Mouse (Mus musculus): ENCODE measurements around the gene Rack1. TPM values are rescaled to one million over a fixed set of nuclear protein-coding genes. Genes with fewer than 3 reads are reported as not detected.
"Not testable (repeated sequence)": the region's sequence is repeated elsewhere in the genome, so short reads cannot be mapped to it uniquely, and the experiment has no call there.

Gene Rack1
- polyA plus RNA-seq, 2 experiments = 674 to 1,100 TPM

DNA sequence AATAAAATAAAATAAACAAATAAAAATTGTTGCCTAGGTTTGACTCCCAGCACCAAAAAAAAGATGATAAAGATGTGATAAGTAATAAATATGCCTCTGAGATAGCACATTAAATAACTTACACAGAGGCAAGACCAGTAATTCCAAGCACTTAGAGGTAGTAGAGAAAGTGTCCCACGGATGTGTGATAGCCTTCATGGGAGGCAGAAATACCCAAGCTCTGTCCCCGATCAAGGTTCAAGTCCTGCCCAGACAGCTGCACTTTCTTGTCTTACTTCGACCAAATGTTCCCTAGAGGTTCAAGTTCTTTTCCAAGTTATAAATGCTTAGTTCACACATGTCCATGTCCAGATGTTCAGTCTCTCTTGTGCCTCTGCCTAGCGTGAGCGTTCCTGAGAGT is 10.9 kb upstream of the Rack1 start:
- Histone ChIP-seq H3K27me3 (ENCODE audit: control insufficient read depth, insufficient read depth, low read length) (no peaks in the 10 kb centered on the region), H3K9me3 (ENCODE audit: control insufficient read depth, low read length) (no peaks in the 10 kb centered on the region), H3K4me3 (ENCODE audit: insufficient read depth in 1 of 2, low read depth in 2 of 2, low read length in 2 of 2) (no peak overlapping the region), H3K27ac (no peak overlapping the region), H3K4me1 (replicated peaks; ENCODE audit: control insufficient read depth in 2 of 2, insufficient read depth in 2 of 2, low read length in 1 of 2) (peaks cover 0 to 13% of the 10 kb centered on the region in 2 experiments; a peak in 2 of 4 replicates), H3K9ac (replicated peaks) (no peak overlapping the region), H3K4me2 (ENCODE audit: low read depth) (peak overlapping the region; percentile 77; the same call in 1 of the 2 replicates), H3K36me3 (replicated peaks; ENCODE audit: control insufficient read depth, insufficient read depth, low read depth) (no peaks in the 10 kb centered on the region)
- ATAC-seq (ENCODE audit: insufficient read depth) (no peak), DNase-seq (ENCODE audit: low read depth in 3 of 3, low spot score in 3 of 3) (no peak)
- no peak for TF ChIP-seq CTCF (IDR thresholded peaks at IDR 0.05; ENCODE audit: low read depth)
- no peak for TF ChIP-seq EP300 (IDR thresholded peaks at IDR 0.05; ENCODE audit: low read depth)
- 71% methylated on average over 5 of the region's 5 CpGs for WGBS (ENCODE audit: insufficient replicate concordance)

DNA sequence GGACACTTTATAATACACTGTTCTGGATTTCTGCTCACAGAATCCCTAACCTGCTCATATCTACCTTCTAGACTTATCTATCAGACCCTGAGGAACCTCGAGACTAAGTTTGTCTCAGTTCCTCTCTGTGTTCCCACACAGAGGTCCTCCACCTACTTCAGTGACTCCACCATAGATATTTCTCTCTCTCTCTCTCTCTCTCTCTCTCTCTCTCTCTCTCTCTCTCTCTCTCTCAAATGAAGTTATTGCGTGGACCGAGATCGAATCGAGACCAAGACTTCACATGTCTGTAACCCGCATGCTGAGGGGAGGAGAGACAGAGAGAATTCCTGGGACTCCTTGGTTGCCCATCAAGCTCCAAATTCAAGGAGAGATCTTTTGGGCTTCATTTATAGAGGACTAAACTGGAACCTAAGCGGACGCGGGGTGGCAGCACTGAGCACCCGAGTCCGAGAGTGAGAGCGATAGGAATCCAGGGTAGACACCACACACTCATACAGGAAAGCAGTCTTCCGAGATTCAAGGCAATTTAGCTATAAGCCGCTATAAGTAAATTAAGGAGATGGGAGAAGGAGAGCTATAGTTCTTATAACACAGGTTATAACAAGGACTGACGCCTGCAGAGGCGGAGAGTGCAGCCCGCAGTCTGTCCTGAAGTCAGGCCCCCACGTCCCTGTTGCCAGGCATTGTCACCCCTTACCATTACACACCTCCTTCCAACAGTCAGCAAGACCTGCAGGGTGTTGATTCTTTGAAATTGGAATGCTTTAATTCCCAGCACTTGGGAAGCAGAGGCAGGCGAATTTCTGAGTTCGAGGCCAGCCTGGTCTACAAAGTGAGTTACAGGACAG is 9.9 kb upstream of the Rack1 start:
- peak; percentile 93 for TF ChIP-seq CTCF (IDR thresholded peaks at IDR 0.05; ENCODE audit: low read depth)
- TF ChIP-seq EP300 (IDR thresholded peaks at IDR 0.05; ENCODE audit: low read depth) = no peak
- ATAC-seq (ENCODE audit: insufficient read depth) = peak; percentile 54; the same call in 1 of the 2 replicates
- Histone ChIP-seq H3K4me1 (replicated peaks; ENCODE audit: control insufficient read depth in 2 of 2, insufficient read depth in 2 of 2, low read length in 1 of 2) (peaks cover 0 to 13% of the 10 kb centered on the region in 2 experiments; a peak in 2 of 4 replicates), H3K4me3 (ENCODE audit: insufficient read depth in 1 of 2, low read depth in 2 of 2, low read length in 2 of 2) (no peak overlapping the region), H3K27ac (no peak overlapping the region), H3K9ac (replicated peaks) (no peak overlapping the region), H3K9me3 (ENCODE audit: control insufficient read depth, low read length) (no peaks in the 10 kb centered on the region), H3K4me2 (ENCODE audit: low read depth) (peak overlapping the region; percentile 41), H3K36me3 (replicated peaks; ENCODE audit: control insufficient read depth, insufficient read depth, low read depth) (no peaks in the 10 kb centered on the region), H3K27me3 (ENCODE audit: control insufficient read depth, insufficient read depth, low read length) (no peaks in the 10 kb centered on the region)
- WGBS (ENCODE audit: insufficient replicate concordance) = 16% methylated on average over 20 of the region's 20 CpGs
- DNase-seq (ENCODE audit: low read depth in 3 of 3, low spot score in 3 of 3) = peak; percentile 60 to 72 (median 64)

GRCm38 (mm10) chr11:48790946-48791345 is 9.2 kb upstream of the Rack1 start:
- Histone ChIP-seq H3K4me3 (ENCODE audit: insufficient read depth in 1 of 2, low read depth in 2 of 2, low read length in 2 of 2) (no peak overlapping the region), H3K9me3 (ENCODE audit: control insufficient read depth, low read length) (no peaks in the 10 kb centered on the region), H3K4me2 (ENCODE audit: low read depth) (peak overlapping the region; percentile 26; the same call in 1 of the 2 replicates), H3K36me3 (replicated peaks; ENCODE audit: control insufficient read depth, insufficient read depth, low read depth) (no peaks in the 10 kb centered on the region), H3K9ac (replicated peaks) (no peak overlapping the region), H3K27me3 (ENCODE audit: control insufficient read depth, insufficient read depth, low read length) (no peaks in the 10 kb centered on the region), H3K4me1 (replicated peaks; ENCODE audit: control insufficient read depth in 2 of 2, insufficient read depth in 2 of 2, low read length in 1 of 2) (peaks cover 0 to 13% of the 10 kb centered on the region in 2 experiments; a peak in 2 of 4 replicates), H3K27ac (no peak overlapping the region)
- no peak for ATAC-seq (ENCODE audit: insufficient read depth)
- 55% methylated on average over 8 of the region's 8 CpGs for WGBS (ENCODE audit: insufficient replicate concordance)
- TF ChIP-seq EP300 (IDR thresholded peaks at IDR 0.05; ENCODE audit: low read depth) (no peak), CTCF (IDR thresholded peaks at IDR 0.05; ENCODE audit: low read depth) (no peak)
- DNase-seq (ENCODE audit: low read depth in 3 of 3, low spot score in 3 of 3) = no peak

DNA sequence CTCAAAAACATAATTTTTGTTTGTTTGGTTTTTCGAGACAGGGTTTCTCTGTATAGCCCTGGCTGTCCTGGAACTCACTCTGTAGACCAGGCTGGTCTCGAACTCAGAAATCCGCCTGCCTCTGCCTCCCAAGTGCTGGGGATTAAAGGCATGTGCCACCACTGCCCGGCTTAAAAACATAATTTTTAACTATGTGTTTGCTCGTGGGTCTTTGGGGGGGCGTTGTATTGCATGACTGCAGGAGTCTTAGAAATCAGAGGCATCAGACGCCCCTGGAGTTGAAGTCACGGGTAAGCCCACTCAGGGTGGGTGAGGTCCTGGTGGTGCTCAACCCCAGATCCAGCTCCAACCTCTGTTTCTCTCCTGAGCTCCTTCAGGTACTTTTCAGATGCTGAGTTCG is 8.2 kb upstream of the Rack1 start:
- H3K9ac ChIP-seq (replicated peaks); DNase-seq (ENCODE audit: low read depth in 3 of 3, low spot score in 3 of 3); ATAC-seq (ENCODE audit: insufficient read depth); H3K27me3 ChIP-seq (ENCODE audit: control insufficient read depth, insufficient read depth, low read length); H3K4me2 ChIP-seq (ENCODE audit: low read depth); H3K36me3 ChIP-seq (replicated peaks; ENCODE audit: control insufficient read depth, insufficient read depth, low read depth); H3K4me3 ChIP-seq (ENCODE audit: insufficient read depth in 1 of 2, low read depth in 2 of 2, low read length in 2 of 2); H3K9me3 ChIP-seq (ENCODE audit: control insufficient read depth, low read length); H3K27ac ChIP-seq: not testable (repeated sequence)
- H3K4me1 ChIP-seq (replicated peaks; ENCODE audit: control insufficient read depth in 2 of 2, insufficient read depth in 2 of 2, low read length in 1 of 2) = peaks cover 0 to 15% of the 10 kb centered on the region in 2 experiments; a peak in 3 of 4 replicates
- WGBS (ENCODE audit: insufficient replicate concordance) = 71% methylated on average over 9 of the region's 9 CpGs

- no peak for ATAC-seq (ENCODE audit: insufficient read depth)
- no peak for DNase-seq (ENCODE audit: low read depth in 3 of 3, low spot score in 3 of 3)
- H3K4me2 ChIP-seq (ENCODE audit: low read depth) = no peak overlapping the region
- no peak overlapping the region for H3K4me3 ChIP-seq (ENCODE audit: insufficient read depth in 1 of 2, low read depth in 2 of 2, low read length in 2 of 2)
- 90% methylated on average over 3 of the region's 3 CpGs for WGBS (ENCODE audit: insufficient replicate concordance)
- H3K36me3 ChIP-seq (replicated peaks; ENCODE audit: control insufficient read depth, insufficient read depth, low read depth) = no peaks in the 10 kb centered on the region
- no peak overlapping the region for H3K9ac ChIP-seq (replicated peaks)
- H3K4me1 ChIP-seq (replicated peaks; ENCODE audit: control insufficient read depth in 2 of 2, insufficient read depth in 2 of 2, low read length in 1 of 2) = peaks cover 8 to 23% of the 10 kb centered on the region in 2 experiments
- H3K27me3 ChIP-seq (ENCODE audit: control insufficient read depth, insufficient read depth, low read length) = no peaks in the 10 kb centered on the region
- no peak overlapping the region for H3K27ac ChIP-seq
- no peaks in the 10 kb centered on the region for H3K9me3 ChIP-seq (ENCODE audit: control insufficient read depth, low read length)
- TF ChIP-seq EP300 (IDR thresholded peaks at IDR 0.05; ENCODE audit: low read depth) (no peak), CTCF (IDR thresholded peaks at IDR 0.05; ENCODE audit: low read depth) (no peak)
Measured at GRCm38 (mm10) chr11:48793184-48793583, 6.9 kb upstream of the Rack1 start.

Data from liver, embryonic 14.5 days (tissue).